Mouse (Mus musculus) heart, adult 2 months (tissue): ENCODE measurements around the gene Wdsub1.

ENCODE experiments used
- CTCF ChIP-seq: fragments of 200-600 bp; IDR thresholded peaks from 2 replicates; pipeline ENCODE4 v1.8.1; 2022; ENCODE audit warnings: antibody characterized with exemption, mild to moderate bottlenecking, moderate library complexity
- EP300 ChIP-seq: fragments of 200-500 bp; IDR thresholded peaks from 2 replicates; pipeline ENCODE4 v1.6.1; 2011; ENCODE audit warnings: low read depth, low read length, control low read depth; ENCODE audit not compliant: insufficient read depth
- POLR2A ChIP-seq: fragments of 200-500 bp; IDR thresholded peaks from 2 replicates; pipeline ENCODE4 v1.6.1; 2011; ENCODE audit warnings: mild to moderate bottlenecking, low read depth, low read length, control low read depth; ENCODE audit not compliant: insufficient read depth

DNA sequence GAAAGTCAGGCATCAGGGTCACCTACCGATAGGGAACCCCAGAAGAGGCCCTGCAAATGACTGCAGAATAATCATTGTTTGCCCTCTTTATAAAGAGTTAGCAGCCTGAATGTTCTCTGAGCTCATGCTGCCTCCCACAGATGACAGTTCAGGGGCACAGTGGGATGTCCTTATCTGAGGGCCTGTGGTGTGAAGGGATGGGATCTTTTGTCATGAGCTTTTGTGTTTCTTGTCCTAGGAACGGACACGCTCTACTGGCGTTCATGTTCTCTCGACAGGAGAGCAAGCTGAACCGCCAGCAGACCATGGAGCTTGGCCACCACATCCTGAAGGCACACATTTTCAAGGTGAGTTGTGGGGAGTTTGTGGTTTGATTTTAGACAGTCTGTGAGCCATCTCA, 76.4 kb downstream of the Wdsub1 start:
- no peak for TF ChIP-seq POLR2A
- TF ChIP-seq CTCF = no peak
- TF ChIP-seq EP300 = no peak
